Mouse (Mus musculus): Measurements from ENCODE around the gene Tescl. TPM values are rescaled to one million over a fixed set of nuclear protein-coding genes. Genes with fewer than 3 reads are reported as not detected.

The Tescl gene
- total RNA-seq, 2 experiments from 2014 or later: 0.36 to 0.37 TPM

DNA sequence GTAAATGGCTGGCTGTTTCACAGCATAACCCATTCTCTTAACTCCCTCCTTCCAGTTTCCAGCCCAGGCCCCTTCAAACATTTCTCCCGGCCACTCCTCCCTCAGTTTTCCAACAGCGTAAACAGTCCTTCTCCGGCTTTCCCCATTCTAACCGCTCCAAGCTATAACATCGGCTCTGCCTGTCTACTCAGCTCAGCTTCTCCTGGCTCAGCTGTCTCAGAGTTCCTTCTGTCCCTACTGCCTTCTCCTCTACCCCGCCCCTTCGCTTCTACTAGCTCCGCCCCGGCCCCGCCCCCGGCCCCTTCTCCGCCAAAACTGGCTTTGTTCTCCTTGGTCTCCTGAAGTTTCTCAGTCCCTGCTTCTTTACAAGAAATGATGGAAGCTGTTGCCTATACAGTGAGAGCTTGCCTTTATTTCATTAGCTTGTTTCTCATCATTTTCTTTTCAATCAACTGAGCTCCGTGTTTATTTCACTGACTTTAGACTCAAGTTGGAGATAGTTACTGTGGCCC is 32.9 kb downstream of the Tescl start, which contains the start of gene Zfp61:
Gene Zfp61, minus strand, starts transcription at position 462 of the 512 bp plus-strand sequence.
- no peak for DNase-seq (ENCODE audit: low spot score in 2 of 2)

DNA sequence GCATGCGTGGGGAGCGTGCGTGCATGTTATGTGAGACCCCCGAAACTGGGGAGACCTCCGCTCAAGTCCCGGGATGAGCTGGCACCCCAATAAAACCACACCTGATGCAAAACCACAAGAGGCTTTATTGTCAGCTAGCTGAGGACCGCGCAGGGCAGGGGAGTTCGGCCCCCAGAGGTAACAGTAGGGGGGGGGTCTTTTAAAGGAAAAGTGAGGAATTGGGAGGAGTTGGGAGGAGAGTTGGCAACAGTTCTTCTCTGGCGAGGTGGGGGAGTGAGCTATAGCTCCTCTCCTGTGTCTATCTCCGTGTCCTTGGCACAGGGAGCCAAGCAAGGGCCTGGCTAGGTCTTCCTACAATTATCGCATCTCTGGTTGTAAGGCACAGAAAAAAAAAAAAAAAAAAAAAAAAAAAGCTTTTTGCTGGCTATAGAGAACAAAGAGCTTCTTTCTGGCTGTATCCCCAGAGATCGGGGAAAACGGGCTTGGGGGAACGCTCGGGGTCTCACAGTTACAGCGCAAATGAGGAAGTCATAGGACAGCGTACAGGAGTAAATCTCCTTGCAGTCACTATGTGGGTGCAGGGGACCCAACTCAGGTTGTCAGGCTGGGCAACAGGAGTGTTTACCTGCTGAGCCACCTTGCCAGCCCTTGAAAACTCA is 33.8 kb downstream of the Tescl start:
- no peak for DNase-seq (ENCODE audit: low spot score in 2 of 2)

DNA sequence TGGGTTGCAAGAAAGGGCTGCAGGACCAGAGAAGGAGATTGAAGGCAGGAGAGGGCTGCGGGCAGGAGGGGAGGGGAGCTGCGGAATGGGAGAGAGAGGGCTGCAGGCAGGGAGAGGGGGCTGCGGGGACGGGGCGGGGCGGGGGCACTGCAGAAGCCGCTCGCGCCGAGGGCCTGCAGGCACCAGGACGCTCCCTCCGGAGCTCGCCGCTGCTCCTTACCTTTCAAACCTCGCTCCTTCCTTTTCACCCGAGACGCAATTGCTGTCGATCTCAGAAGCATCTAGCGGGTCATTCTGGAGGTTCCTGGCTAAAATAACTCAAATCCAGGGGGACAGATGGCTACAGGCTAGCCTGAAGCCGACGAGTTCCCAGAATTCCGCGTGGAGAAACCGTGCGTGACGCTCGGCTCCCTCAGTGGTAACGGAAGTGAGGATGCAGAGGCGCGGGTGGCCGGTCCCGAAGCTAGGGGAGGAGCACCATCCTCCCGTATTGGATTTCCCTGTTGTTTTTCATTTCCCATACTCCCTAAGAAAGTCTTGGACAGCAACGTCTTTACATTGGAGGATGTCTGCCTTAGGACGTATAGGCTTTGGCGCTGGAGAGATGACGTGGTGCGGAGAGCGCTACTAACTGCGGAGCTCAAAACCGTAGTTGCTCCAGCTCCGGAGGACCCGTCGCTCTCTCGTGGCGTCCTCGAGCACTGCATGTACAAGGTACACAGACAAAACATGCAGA is 34.6 kb downstream of the Tescl start:
- DNase-seq (ENCODE audit: low spot score in 2 of 2): peak; percentile 27 to 50

DNA sequence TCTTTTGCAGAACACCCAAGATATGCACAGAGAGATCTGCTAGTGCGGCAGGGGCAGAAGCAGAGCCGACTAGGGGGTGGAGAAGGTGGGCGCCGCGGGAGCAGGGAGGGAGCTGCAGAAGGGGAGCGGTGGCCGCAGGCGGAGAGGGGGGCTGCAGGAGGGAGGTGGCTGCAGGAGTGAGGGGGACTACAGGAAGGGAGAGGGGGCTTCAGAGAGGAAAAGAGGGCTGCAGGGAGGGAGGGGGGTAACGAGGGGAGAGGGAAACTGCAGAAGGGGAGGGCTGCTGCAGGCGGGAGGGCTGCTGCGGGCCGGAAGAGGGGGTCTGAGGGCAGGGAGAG is 35.1 kb downstream of the Tescl start:
- DNase-seq (ENCODE audit: low spot score in 2 of 2): no peak

DNA sequence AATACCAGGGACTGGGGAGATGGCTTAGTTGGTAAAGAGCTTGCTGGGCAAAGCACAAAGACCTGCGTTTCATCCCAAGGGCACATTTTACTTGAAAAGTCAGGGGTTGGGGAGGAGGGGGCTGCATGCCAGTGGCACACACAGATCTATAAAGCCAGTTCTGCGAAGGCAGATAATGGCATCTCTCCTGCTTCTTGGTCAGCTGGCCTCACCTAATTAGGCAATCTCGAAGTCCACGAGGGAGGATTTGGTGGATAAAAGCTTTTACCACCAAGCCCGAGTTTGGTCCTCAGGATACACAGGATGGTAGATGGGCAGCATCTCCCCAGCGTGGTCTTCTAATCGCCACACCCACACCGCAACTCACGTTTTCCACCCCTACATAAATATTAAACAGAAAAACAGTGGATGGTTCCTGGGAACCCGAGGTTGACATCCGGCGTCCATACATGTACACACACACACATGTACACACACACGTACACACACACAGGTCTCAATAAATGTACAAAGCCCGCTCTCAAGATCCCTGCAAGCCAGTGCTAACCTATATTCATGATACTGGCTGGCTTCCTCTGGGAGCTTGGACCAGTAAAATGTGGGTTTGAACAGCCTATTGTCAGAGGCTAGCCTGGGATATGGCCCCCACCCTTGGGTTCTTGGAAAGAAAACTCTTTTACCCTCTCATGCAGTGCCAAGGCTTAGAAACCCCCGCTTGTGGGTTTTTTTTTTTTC is 36.2 kb downstream of the Tescl start:
- DNase-seq (ENCODE audit: low spot score in 2 of 2): no peak

DNA sequence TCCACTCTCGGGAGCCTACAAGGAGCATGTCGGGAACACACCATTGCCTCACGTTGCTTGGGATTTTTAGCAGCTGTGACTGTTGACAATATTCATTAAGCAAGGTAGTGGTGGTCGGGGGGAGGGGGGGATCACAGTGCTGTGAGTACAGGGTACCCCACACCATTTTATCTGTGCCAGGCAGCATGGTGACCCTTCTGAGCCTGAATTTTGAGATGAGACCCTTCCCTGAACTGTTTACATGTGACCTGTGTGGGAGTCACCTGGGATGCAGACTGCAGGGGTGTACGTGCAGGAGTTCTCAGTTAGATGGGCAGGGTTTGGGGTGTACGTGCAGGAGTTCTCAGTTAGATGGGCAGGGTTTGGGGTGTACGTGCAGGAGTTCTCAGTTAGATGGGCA is 37.4 kb downstream of the Tescl start:
- no peak for DNase-seq (ENCODE audit: low spot score in 2 of 2)

DNA sequence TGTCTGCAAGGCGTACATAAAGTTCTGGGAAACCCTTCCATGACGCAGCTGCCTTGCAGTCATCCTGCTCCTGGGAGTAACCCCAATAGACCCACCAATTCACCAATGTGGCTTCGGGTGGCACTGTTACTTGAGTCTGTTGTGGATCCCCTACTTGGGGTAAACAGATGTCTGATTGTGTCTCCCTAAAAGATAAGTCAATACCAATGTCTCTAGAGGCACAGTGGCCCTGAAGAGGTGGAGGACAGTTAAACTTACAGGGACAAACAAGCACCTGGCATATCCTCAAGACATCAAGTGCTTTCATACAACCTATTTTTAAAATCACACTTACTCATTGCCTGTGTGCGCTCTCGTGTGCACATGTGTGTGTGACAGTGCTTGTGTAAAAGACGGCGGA is 38.4 kb downstream of the Tescl start:
- no peak for DNase-seq (ENCODE audit: low spot score in 2 of 2)

DNA sequence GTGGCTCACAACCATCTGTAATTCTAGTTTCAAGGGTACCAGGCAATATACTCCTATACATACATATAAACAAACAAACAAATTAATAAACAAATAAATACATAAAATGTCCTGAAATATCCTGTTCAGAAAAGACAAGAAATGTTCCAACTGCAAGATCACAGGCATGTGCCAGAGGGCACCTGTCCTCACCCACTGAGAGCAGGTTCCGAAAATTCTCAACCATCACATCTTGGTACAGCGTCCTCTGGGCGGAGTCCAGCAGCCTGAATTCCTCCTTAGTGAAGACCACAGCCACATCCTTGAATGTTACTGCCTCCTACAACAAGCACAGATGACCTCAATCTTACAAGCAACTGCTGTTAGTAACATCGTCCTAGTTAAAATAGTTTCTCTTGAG is 39.0 kb downstream of the Tescl start:
- DNase-seq (ENCODE audit: low spot score in 2 of 2): no peak

DNA sequence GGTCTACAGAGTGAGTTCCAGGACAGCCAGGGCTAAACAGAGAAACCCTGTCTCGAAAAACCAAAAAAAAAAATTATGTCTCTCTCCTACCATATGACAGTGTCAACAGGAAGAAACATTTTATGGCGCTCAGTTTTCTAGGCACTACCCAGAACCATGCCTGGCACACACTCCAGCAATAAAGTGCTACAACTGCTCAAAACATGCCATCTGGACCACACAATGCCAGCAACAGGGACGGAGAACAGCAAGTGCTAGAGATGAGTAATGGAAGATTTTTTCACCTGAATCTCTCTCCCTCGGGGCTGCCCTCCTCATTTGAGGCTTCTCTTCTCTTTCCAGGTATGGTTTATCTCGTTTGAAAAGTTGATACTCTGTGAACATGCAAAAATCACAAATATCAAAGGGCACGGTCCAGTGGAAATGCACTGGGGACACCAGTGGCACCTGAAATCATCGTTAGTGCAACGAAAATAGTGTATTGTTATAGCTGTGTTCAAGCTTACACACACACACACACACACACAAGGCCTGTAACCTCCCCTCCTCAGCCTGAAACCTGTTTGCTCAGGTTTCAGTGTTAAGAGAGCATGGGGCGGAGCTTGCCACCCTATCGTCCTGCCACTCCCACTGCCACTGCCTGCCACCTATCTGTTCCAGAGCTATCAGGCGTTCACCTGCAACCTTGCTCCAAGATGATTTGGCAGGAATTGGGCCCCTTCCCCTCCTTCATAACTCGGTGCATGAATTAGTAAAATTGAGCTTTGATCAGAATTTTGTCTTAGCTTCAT is 40.5 kb downstream of the Tescl start:
- DNase-seq (ENCODE audit: low spot score in 2 of 2): no peak

DNA sequence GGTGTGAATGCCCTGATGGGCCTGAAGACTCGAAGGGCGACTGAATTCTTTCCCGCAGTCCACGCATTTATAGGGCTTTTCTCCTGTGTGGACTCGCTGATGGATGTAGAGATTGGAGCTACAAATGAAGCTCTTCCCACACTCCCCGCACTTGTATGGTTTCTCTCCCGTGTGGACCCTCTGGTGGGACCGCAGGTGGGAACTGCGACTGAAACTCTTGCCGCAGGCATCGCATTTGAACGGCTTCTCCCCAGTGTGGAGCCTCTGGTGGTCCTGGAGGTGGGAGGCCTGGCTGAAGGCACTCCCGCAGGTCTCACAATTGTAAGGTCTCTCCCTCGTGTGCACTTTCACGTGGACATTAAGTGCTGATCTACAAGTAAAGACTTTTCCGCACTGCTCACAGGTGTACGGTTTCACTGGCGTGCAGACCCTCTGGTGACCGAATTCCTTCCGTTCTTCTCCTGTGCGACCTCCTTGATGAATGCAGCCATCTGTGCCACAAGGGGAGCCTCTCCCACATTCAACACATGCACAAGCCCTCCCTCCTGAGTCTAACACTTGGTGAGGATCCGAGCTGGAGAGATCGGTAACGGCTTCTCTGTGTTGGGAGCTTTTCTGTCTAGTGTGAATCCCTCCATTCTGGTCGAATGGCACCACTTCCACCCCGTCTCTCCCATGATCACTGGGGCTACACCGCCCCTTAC is 42.2 kb downstream of the Tescl start:
- DNase-seq (ENCODE audit: low spot score in 2 of 2): no peak

DNA sequence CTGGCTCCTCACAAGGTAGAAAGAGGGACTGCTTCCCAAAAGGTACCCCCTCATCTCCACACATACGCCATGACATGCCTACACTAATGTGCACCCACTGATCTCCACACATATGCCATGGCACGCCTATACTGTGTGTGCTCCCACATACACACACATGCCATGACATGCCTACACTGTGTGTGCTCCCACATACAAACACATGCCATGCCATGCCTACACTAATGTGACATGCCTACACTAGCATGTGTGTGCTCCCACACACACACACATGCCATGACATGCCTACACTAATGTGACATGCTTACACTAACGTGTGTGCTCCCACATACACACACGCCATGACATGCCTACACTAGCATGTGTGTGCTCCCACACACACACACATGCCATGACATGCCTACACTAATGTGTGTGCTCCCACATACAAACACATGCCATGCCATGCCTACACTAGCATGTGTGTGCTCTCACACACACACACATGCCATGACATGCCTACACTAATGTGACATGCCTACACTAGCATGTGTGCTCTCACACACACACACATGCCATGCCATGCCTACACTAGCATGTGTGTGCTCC is 43.5 kb downstream of the Tescl start:
- no peak for DNase-seq (ENCODE audit: low spot score in 2 of 2)

DNA sequence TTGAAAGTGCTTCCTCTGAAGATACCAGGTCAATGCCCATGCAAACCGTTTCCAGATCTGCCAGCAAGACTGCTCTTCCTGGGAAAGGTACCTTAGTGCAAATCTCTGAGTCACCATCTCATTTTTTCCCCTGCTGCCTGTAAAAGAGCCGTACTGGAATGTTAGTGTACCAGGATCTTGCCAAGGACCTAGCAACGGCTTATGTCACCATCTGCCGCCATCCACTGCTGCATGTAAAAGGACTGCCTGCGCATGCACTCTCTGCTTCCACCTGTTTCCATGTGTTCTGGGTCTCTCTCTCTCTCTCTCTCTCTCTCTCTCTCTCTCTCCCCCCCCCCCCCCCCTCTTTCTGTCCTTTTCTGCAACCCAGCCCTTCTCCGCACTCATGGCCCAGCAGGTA is 45.2 kb downstream of the Tescl start:
- no peak for DNase-seq (ENCODE audit: low spot score in 2 of 2)

DNA sequence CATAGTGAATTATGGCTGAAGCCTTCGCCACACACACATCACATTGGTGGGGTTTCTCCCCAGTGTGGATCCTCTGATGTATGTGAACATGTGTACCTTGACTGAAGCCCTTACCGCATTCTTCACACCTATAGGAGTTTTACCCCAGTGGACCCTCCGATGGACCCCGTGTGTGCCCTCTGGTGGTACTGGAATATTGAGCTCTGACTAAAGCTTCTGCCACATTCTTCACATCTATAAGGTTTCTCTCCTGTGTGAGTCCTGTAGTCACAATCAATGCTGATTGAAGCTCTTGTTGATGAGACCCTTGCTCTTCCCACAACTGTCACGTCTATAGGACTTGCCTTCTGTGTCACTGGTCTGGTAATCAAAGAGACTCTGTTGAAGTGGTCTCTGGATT is 46.1 kb downstream of the Tescl start:
- no peak for DNase-seq (ENCODE audit: low spot score in 2 of 2)

DNA sequence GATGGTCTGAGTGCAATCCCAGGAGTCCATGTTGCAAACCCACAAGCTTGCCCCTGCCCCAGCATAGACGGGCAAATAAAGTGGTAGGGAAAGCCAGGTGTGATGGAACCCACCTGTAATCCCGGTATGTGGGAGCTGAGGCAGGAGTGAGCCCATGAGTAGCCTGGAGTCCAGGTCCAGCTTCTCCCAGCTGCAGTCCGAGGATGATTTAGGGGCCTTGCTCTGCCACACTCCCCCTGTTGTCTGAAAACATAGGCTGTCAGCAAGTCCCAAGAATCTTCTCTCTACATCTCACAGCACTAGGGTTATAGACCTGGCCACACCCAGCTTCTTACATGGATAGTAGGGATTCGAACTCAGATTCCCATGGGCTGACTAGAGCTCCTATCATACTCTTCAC is 46.8 kb downstream of the Tescl start:
- no peak for DNase-seq (ENCODE audit: low spot score in 2 of 2)

DNA sequence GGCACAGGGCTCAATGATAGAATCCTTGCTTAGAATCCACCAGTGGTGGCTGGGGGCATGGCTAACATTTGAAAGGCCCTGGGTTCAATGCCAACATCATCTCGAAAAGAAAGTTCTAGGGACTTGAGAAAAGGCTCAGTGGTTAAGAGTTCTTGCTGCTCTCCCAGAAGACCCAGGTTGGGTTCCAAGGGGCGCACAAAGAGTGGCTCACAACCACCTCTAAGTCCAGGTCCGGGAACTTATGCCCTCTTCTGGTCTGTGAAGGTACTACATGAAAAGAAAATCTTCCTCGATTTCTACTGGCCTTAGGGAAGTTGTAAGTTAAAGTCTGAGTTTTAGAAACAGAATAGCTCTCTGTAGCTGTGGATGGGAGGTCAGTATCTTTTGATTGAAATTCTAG is 47.6 kb downstream of the Tescl start:
- no peak for DNase-seq (ENCODE audit: low spot score in 2 of 2)

Small RNA genes lying within 50 kb of the gene (microRNA-seq; reads per million reads assigned to microRNA genes)
- not detected for gene Gm27592

Other genes starting within 250 kb of the Tescl start
- gene Zfp112, start 221.6 kb downstream of the Tescl start, total RNA-seq (2021): 1 to 10 TPM; 6.0 TPM
- 10 to 100 TPM; 12.4 to 12.8 TPM for gene Zfp235, start 199.8 kb downstream of the Tescl start, total RNA-seq (2021)
- gene Zfp114, start 158.9 kb downstream of the Tescl start, total RNA-seq (2021): 1 to 10 TPM; 1.6 to 1.7 TPM
- 10 to 100 TPM; 14.2 to 15.7 TPM for gene Zfp111, start 122.5 kb downstream of the Tescl start, total RNA-seq (2021)
- gene Zfp109, start 96.4 kb downstream of the Tescl start, total RNA-seq (2021): 1 to 10 TPM; 3.9 to 4.1 TPM
- 1 to 10 TPM; 3.9 to 4.2 TPM for gene Zfp108, start 79.1 kb downstream of the Tescl start, total RNA-seq (2021)
- gene Zfp93, start 63.5 kb downstream of the Tescl start, total RNA-seq (2021): 1 to 10 TPM; 6.0 to 6.6 TPM
- 10 to 100 TPM; 18.3 to 19.5 TPM for gene Zfp61, start 32.7 kb downstream of the Tescl start, total RNA-seq (2021)
- gene Zfp94, start 17.3 kb downstream of the Tescl start, total RNA-seq (2021): 1 to 10 TPM; 5.8 to 7.0 TPM
- not detected for gene Lypd5, start 15.3 kb upstream of the Tescl start, total RNA-seq (2021)
- 1 to 10 TPM; 3.0 to 7.3 TPM for gene Kcnn4, start 36.3 kb upstream of the Tescl start, total RNA-seq (2021)
- 10 to 100 TPM; 25.6 to 32.3 TPM for gene Smg9, start 65.7 kb upstream of the Tescl start, total RNA-seq (2021)
- gene Irgc1, start 118.4 kb upstream of the Tescl start, total RNA-seq (2021): not detected
- gene Plaur, start 128.5 kb upstream of the Tescl start, total RNA-seq (2021): 10 to 100 TPM; 11.9 to 13.1 TPM
- gene Cadm4, start 148.1 kb upstream of the Tescl start, total RNA-seq (2021): 10 to 100 TPM; 12.6 to 17.7 TPM
- 10 to 100 TPM; 11.1 to 16.2 TPM for gene Zfp428, start 173.1 kb upstream of the Tescl start, total RNA-seq (2021)
- not detected for gene AC161166.1, start 178.5 kb upstream of the Tescl start, total RNA-seq (2021)
- gene Irgq, start 196.8 kb upstream of the Tescl start, total RNA-seq (2021): 10 to 100 TPM; 24.9 to 25.7 TPM
- gene Pinlyp, start 212.2 kb upstream of the Tescl start, total RNA-seq (2021): not detected
- gene Xrcc1, start 212.4 kb upstream of the Tescl start, total RNA-seq (2021): 10 to 100 TPM; 56.8 to 64.4 TPM

Measured in adrenal gland, postnatal 4 days (tissue).